Mouse (Mus musculus) intestine, embryonic 16.5 days (tissue): ENCODE data around the gene Ccne1. TPM values are rescaled to one million over a fixed set of nuclear protein-coding genes. Genes with fewer than 3 reads are reported as not detected.
"Not testable (repeated sequence)": the region's sequence is repeated elsewhere in the genome, so short reads cannot be mapped to it uniquely, and the experiment has no call there.

Experiments
- ATAC-seq: fragments of 200-750 bp; cut with Nextera tagmentation; 2 replicates; pipeline ENCODE4 v1.8.0; 2017; ENCODE audit warnings: moderate TSS enrichment, moderate library complexity
- H3K27ac ChIP-seq: fragments of 300-500 bp; sonication (generic); 2 replicates; pipeline ENCODE4 v1.5.1; 2014; ENCODE audit warnings: mild to moderate bottlenecking, low read length
- H3K27me3 ChIP-seq: fragments of 300-500 bp; sonication (generic); replicated peaks from 2 replicates; pipeline ENCODE4 v1.6.1; 2014; ENCODE audit warnings: low read length, control low read depth, mixed read lengths; ENCODE audit not compliant: control insufficient read depth, insufficient read depth
- H3K36me3 ChIP-seq: fragments of 300-500 bp; sonication (generic); 2 replicates; pipeline ENCODE4 v1.6.1; 2014; ENCODE audit warnings: low read length, control low read depth; ENCODE audit not compliant: control insufficient read depth, insufficient read depth
- H3K4me1 ChIP-seq: fragments of 300-500 bp; sonication (generic); 2 replicates; pipeline ENCODE4 v1.6.1; 2014; ENCODE audit warnings: low read length, control low read depth, mixed read lengths; ENCODE audit not compliant: control insufficient read depth, insufficient read depth
- H3K4me2 ChIP-seq: fragments of 300-500 bp; sonication (generic); 2 replicates; pipeline ENCODE4 v1.6.1; 2014; ENCODE audit warnings: low read depth, low read length, control low read depth
- H3K4me3 ChIP-seq: fragments of 300-500 bp; sonication (generic); 2 replicates; pipeline ENCODE4 v1.5.1; 2014; ENCODE audit warnings: mild to moderate bottlenecking, low read length
- H3K9ac ChIP-seq: fragments of 300-500 bp; sonication (generic); 2 replicates; pipeline ENCODE4 v1.6.1; 2014; ENCODE audit warnings: low read depth, low read length
- H3K9me3 ChIP-seq: fragments of 300-500 bp; sonication (generic); 2 replicates; pipeline ENCODE4 v1.6.1; 2016; ENCODE audit warnings: low read length, control low read depth; ENCODE audit not compliant: control insufficient read depth
- WGBS: fragments of 180-500 bp; shearing (Covaris S2); extraction: QIAGEN DNeasy Blood & Tissue Kit; methylation state at CpG from one replicate; pipeline ENCODE4 v1.1.7; 2014; 5-methylcytosine and 5-hydroxymethylcytosine counted together
- polyA plus RNA-seq: library from polyadenylated mRNA; unstranded; fragments of >200 nt; fragmentation: Nextera tagmentation; extraction: Ambion mirVana; gene quantifications from 2 replicates; pipeline ENCODE4 v1.2.1, GENCODE M21; 2015

Ccne1 gene
- polyA plus RNA-seq, 1 experiment from 2014 or later: 55.9 TPM

- Histone ChIP-seq H3K4me2 (no peak overlapping the region), H3K4me1 (no peaks in the 10 kb centered on the region), H3K9ac (no peak overlapping the region), H3K9me3 (no peaks in the 10 kb centered on the region), H3K27me3 (no peaks in the 10 kb centered on the region), H3K27ac (no peak overlapping the region), H3K36me3 (no peaks in the 10 kb centered on the region), H3K4me3 (no peak overlapping the region)
- ATAC-seq: no peak; the same call in 1 of the 2 replicates
- WGBS: 55% methylated on average over 26 of the region's 26 CpGs
Measured at GRCm38 (mm10) chr7:38129986-38130729, 22.8 kb upstream of the Ccne1 start.

- Histone ChIP-seq H3K4me1 (no peaks in the 10 kb centered on the region), H3K36me3 (no peaks in the 10 kb centered on the region), H3K27ac (no peak overlapping the region), H3K9ac (no peak overlapping the region), H3K9me3 (no peaks in the 10 kb centered on the region), H3K4me3 (no peak overlapping the region), H3K4me2 (no peak overlapping the region), H3K27me3 (no peaks in the 10 kb centered on the region)
- no peak for ATAC-seq
- WGBS: 74% methylated on average over 6 of the region's 6 CpGs
Measured at GRCm38 (mm10) chr7:38129491-38129890, 22.2 kb upstream of the Ccne1 start.

GRCm38 (mm10) chr7:38128256-38128655, 20.9 kb upstream of the Ccne1 start:
- not testable (repeated sequence) for H3K27me3 ChIP-seq, ATAC-seq, H3K4me2 ChIP-seq, H3K4me3 ChIP-seq, H3K9ac ChIP-seq, H3K27ac ChIP-seq, H3K4me1 ChIP-seq, H3K9me3 ChIP-seq, H3K36me3 ChIP-seq
- WGBS: 49% methylated on average over 5 of the region's 5 CpGs

GRCm38 (mm10) chr7:38125565-38126159, 18.3 kb upstream of the Ccne1 start:
- 78% methylated on average over 12 of the region's 12 CpGs for WGBS
- ATAC-seq: no peak
- Histone ChIP-seq H3K36me3 (no peaks in the 10 kb centered on the region), H3K9me3 (no peaks in the 10 kb centered on the region), H3K4me3 (no peak overlapping the region), H3K27ac (no peak overlapping the region), H3K27me3 (no peaks in the 10 kb centered on the region), H3K9ac (no peak overlapping the region), H3K4me1 (no peaks in the 10 kb centered on the region), H3K4me2 (no peak overlapping the region)

- not testable (repeated sequence) for H3K9ac ChIP-seq, ATAC-seq, H3K4me2 ChIP-seq, H3K36me3 ChIP-seq, H3K27me3 ChIP-seq, H3K9me3 ChIP-seq, H3K4me1 ChIP-seq, H3K4me3 ChIP-seq, H3K27ac ChIP-seq
- 79% methylated on average over 2 of the region's 2 CpGs for WGBS
Measured at GRCm38 (mm10) chr7:38124164-38124563, 16.8 kb upstream of the Ccne1 start.

- Histone ChIP-seq H3K36me3 (no peaks in the 10 kb centered on the region), H3K4me1 (no peaks in the 10 kb centered on the region), H3K27ac (no peak overlapping the region), H3K9me3 (no peaks in the 10 kb centered on the region), H3K27me3 (no peaks in the 10 kb centered on the region), H3K9ac (no peak overlapping the region), H3K4me3 (no peak overlapping the region), H3K4me2 (no peak overlapping the region)
- no peak for ATAC-seq
- WGBS: 7% methylated on average over 1 of the region's 1 CpGs
Measured at GRCm38 (mm10) chr7:38118594-38118993, 11.3 kb upstream of the Ccne1 start.

- ATAC-seq: no peak
- peaks cover 22% of the 10 kb centered on the region for H3K4me1 ChIP-seq
- H3K9me3 ChIP-seq: no peaks in the 10 kb centered on the region
- no peaks in the 10 kb centered on the region for H3K36me3 ChIP-seq
- no peak overlapping the region for H3K4me3 ChIP-seq
- H3K27me3 ChIP-seq: no peaks in the 10 kb centered on the region
- peak overlapping the region; percentile 23 for H3K27ac ChIP-seq
- H3K9ac ChIP-seq: no peak overlapping the region
- 82% methylated on average over 9 of the region's 9 CpGs for WGBS
- no peak overlapping the region for H3K4me2 ChIP-seq
Measured at GRCm38 (mm10) chr7:38112451-38112850, 5.1 kb upstream of the Ccne1 start.

- Histone ChIP-seq H3K36me3 (no peaks in the 10 kb centered on the region), H3K27me3 (no peaks in the 10 kb centered on the region), H3K4me2 (0 out of 2 replicates have a peak overlapping the region, but pooled peaks have one; percentile 14), H3K4me3 (no peak overlapping the region), H3K9me3 (no peaks in the 10 kb centered on the region), H3K4me1 (peaks cover 22% of the 10 kb centered on the region), H3K27ac (peak overlapping the region; percentile 84), H3K9ac (0 out of 2 replicates have a peak overlapping the region, but pooled peaks have one; percentile 49)
- peak; percentile 71 for ATAC-seq
- 30% methylated on average over 3 of the region's 3 CpGs for WGBS
Measured at GRCm38 (mm10) chr7:38111996-38112395, 4.7 kb upstream of the Ccne1 start.

GRCm38 (mm10) chr7:38108260-38108632, 912 bp upstream of the Ccne1 start:
- H3K4me2 ChIP-seq: peak overlapping the region; percentile 98
- WGBS: 22% methylated on average over 10 of the region's 10 CpGs
- peak; percentile 1; the same call in 1 of the 2 replicates for ATAC-seq
- no peaks in the 10 kb centered on the region for H3K36me3 ChIP-seq
- H3K9me3 ChIP-seq: no peaks in the 10 kb centered on the region
- peaks cover 32% of the 10 kb centered on the region for H3K4me1 ChIP-seq
- peak overlapping the region; percentile 65 for H3K27ac ChIP-seq
- H3K4me3 ChIP-seq: peak overlapping the region; percentile 92
- H3K27me3 ChIP-seq: no peaks in the 10 kb centered on the region
- H3K9ac ChIP-seq: peak overlapping the region; percentile 77
